ENCODE assay signal across 11 mouse cellular contexts in the genomic region with DNA sequence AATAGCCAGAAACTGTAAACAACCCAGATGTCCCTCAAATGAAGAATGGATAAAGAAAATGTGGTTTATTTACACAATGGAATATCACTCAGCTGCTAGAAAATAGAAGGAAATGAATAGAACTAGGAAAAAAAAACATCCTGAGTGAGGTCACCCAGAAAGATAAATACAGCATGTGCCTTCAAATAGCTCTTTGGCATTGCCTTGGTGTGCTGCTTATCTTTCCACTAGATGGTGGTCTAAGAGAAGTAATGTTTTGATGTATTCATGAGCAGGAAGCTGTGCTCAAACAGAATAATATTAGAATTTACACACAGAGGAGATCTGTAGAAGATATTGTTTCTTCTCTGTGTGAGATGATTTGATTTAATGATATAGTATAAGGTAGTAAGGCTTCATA.
DNase-seq lines count a peak whose midpoint lies in the region; ATAC-seq and TF ChIP-seq lines count a peak whose summit lies in the region.
"Had no signal": no experiment of that assay in that cellular context is flagged by ENCODE, and none has a peak within 500 bp of the region (broad histone marks: within the 10 kb centered on the region; RNA-seq: fewer than 3 reads in every experiment).

No protein-coding gene starts in this region.

- TF ChIP-seq EP300 in heart, postnatal 0 days (IDR thresholded peaks at IDR 0.05; ENCODE audit: low read depth) = no peak

- no peak for TF ChIP-seq POLR2A in lung, adult 2 months (IDR thresholded peaks at IDR 0.05; ENCODE audit: borderline replicate concordance, extremely low read depth, low read depth, low read length)

- no peak overlapping the region for H3K27ac ChIP-seq in heart, postnatal 0 days (ENCODE audit: low read depth)
- H3K27ac ChIP-seq in heart, embryonic 12.5 days (ENCODE audit: poor library complexity, severe bottlenecking) = no peak overlapping the region

- H3K36me3 ChIP-seq in heart, postnatal 0 days (replicated peaks; ENCODE audit: control insufficient read depth, insufficient read depth, low read length) = no peaks in the 10 kb centered on the region
- no peaks in the 10 kb centered on the region for H3K36me3 ChIP-seq in heart, embryonic 12.5 days

- ATAC-seq in heart, postnatal 0 days (ENCODE audit: insufficient read depth, low read depth) = no peak
- ATAC-seq in heart, embryonic 12.5 days (ENCODE audit: insufficient number of reproducible peaks, low FRiP score) = no peak
- no peak for ATAC-seq in Patski
- no peak for ATAC-seq in erythroid progenitor cell, adult 5-6 weeks (replicated peaks; ENCODE audit: low FRiP score, poor library complexity, severe bottlenecking)

- no peak for DNase-seq in heart, postnatal 0 days (ENCODE audit: low spot score)
- no peak for DNase-seq in lung, adult 2 months
- no peak for DNase-seq in lung, postnatal 14 days
- no peak for DNase-seq in Patski (ENCODE audit: low read depth, low spot score)
- DNase-seq in naive thymus-derived CD4-positive, alpha-beta T cell, adult 2 months (ENCODE audit: low read depth) = peak; percentile 33
- DNase-seq in embryo, embryonic 11 days = no peak
- DNase-seq: cerebellum, adult 9-10 months; heart, postnatal 36 days; kidney, adult 18-20 months had no signal

- no peak overlapping the region for H3K4me3 ChIP-seq in heart, postnatal 0 days (ENCODE audit: low read depth, low read length)
- H3K4me3 ChIP-seq in heart, embryonic 12.5 days = no peak overlapping the region
- no peak overlapping the region for H3K4me3 ChIP-seq in lung, adult 2 months (replicated peaks; ENCODE audit: extremely low read depth, low read depth, low read length)

- in situ Hi-C loops in Patski (cut with MboI; ENCODE audit: low pct_unique_long_range_greater_than_20kb) = no loop called here

- H3K9me3 ChIP-seq in heart, postnatal 0 days (replicated peaks; ENCODE audit: control insufficient read depth, low read length) = no peaks in the 10 kb centered on the region
- H3K9me3 ChIP-seq in heart, embryonic 12.5 days (replicated peaks) = no peaks in the 10 kb centered on the region

- H3K9ac ChIP-seq in heart, postnatal 0 days (replicated peaks; ENCODE audit: low read depth, low read length) = no peak overlapping the region
- no peak overlapping the region for H3K9ac ChIP-seq in heart, embryonic 12.5 days

- no peak overlapping the region for H3K4me2 ChIP-seq in heart, postnatal 0 days (ENCODE audit: low read depth, low read length)
- no peak overlapping the region for H3K4me2 ChIP-seq in heart, embryonic 12.5 days

- no peaks in the 10 kb centered on the region for H3K27me3 ChIP-seq in heart, postnatal 0 days (ENCODE audit: control insufficient read depth, insufficient read depth, low read length)
- H3K27me3 ChIP-seq in heart, embryonic 12.5 days (replicated peaks) = no peaks in the 10 kb centered on the region
- peaks cover 55% of the 10 kb centered on the region for H3K27me3 ChIP-seq in Patski

- POLR2A ChIA-PET in Patski (lab: Charles Lee) = no interaction called here

- 0 out of 2 replicates have a peak, but pooled peaks have one; percentile 2 for TF ChIP-seq CTCF in heart, postnatal 0 days (IDR thresholded peaks at IDR 0.05; ENCODE audit: low read depth)
- TF ChIP-seq CTCF in lung, adult 2 months (IDR thresholded peaks at IDR 0.05; ENCODE audit: insufficient read depth, low read length) = 0 out of 2 replicates have a peak, but pooled peaks have one; percentile 4
- TF ChIP-seq CTCF in Patski (IDR thresholded peaks at IDR 0.05) = peak; percentile 10

- CTCF ChIA-PET in Patski (lab: Charles Lee) = no interaction called here

- H3K4me1 ChIP-seq in heart, postnatal 0 days (ENCODE audit: control insufficient read depth, insufficient read depth) = no peaks in the 10 kb centered on the region
- no peaks in the 10 kb centered on the region for H3K4me1 ChIP-seq in heart, embryonic 12.5 days (replicated peaks)
- H3K4me1 ChIP-seq in lung, adult 2 months (ENCODE audit: control insufficient read depth, insufficient read depth, low read length) = no peaks in the 10 kb centered on the region
